Mouse (Mus musculus): ENCODE results near the gene Atf6b. TPM values are rescaled to one million over a fixed set of nuclear protein-coding genes. Genes with fewer than 3 reads are reported as not detected.

Gene Atf6b
- polyA plus RNA-seq, 2 experiments: 11.3 to 15.5 TPM

GRCm38 (mm10) chr17:34670235-34670634 lies 23.3 kb downstream of the Atf6b start, which contains the start of gene Tnxb:
TSS of gene Tnxb (plus strand) at chr17:34670535.
- Histone ChIP-seq H3K36me3 (replicated peaks; ENCODE audit: control insufficient read depth, insufficient read depth, low read depth) (no peaks in the 10 kb centered on the region), H3K4me3 (ENCODE audit: insufficient read depth in 1 of 2, low read depth in 2 of 2, low read length in 2 of 2) (no peak within 1 kb of the TSS), H3K4me1 (replicated peaks; ENCODE audit: control insufficient read depth in 2 of 2, insufficient read depth in 2 of 2, low read length in 1 of 2) (no peaks in the 10 kb centered on the region), H3K9ac (replicated peaks) (no peak within 1 kb of the TSS), H3K27me3 (ENCODE audit: control insufficient read depth, insufficient read depth, low read length) (peaks cover 39% of the 10 kb centered on the region), H3K4me2 (ENCODE audit: low read depth) (no peak within 1 kb of the TSS), H3K27ac (no peak within 1 kb of the TSS), H3K9me3 (ENCODE audit: control insufficient read depth, low read length) (no peaks in the 10 kb centered on the region)
- ATAC-seq (ENCODE audit: insufficient read depth) (no peak), DNase-seq (ENCODE audit: low read depth in 3 of 3, low spot score in 3 of 3) (no peak)
- WGBS (ENCODE audit: insufficient replicate concordance): 44% methylated on average over 7 of the region's 7 CpGs
- TF ChIP-seq EP300 (IDR thresholded peaks at IDR 0.05; ENCODE audit: low read depth) (no peak), CTCF (IDR thresholded peaks at IDR 0.05; ENCODE audit: low read depth) (no peak)

- Histone ChIP-seq H3K27me3 (ENCODE audit: control insufficient read depth, insufficient read depth, low read length) (peaks cover 39% of the 10 kb centered on the region), H3K4me3 (ENCODE audit: insufficient read depth in 1 of 2, low read depth in 2 of 2, low read length in 2 of 2) (no peak overlapping the region), H3K4me1 (replicated peaks; ENCODE audit: control insufficient read depth in 2 of 2, insufficient read depth in 2 of 2, low read length in 1 of 2) (no peaks in the 10 kb centered on the region), H3K9me3 (ENCODE audit: control insufficient read depth, low read length) (no peaks in the 10 kb centered on the region), H3K36me3 (replicated peaks; ENCODE audit: control insufficient read depth, insufficient read depth, low read depth) (no peaks in the 10 kb centered on the region), H3K9ac (replicated peaks) (no peak overlapping the region), H3K27ac (no peak overlapping the region), H3K4me2 (ENCODE audit: low read depth) (no peak overlapping the region)
- 17% methylated on average over 93 of the region's 93 CpGs for WGBS (ENCODE audit: insufficient replicate concordance)
- DNase-seq (ENCODE audit: low read depth in 3 of 3, low spot score in 3 of 3) (no peak), ATAC-seq (ENCODE audit: insufficient read depth) (no peak)
- TF ChIP-seq CTCF (IDR thresholded peaks at IDR 0.05; ENCODE audit: low read depth): no peak
- no peak for TF ChIP-seq EP300 (IDR thresholded peaks at IDR 0.05; ENCODE audit: low read depth)
These were observed 24.5 kb downstream of the Atf6b start for GRCm38 (mm10) chr17:34671151-34672066.

- ATAC-seq (ENCODE audit: insufficient read depth) (no peak), DNase-seq (ENCODE audit: low read depth in 3 of 3, low spot score in 3 of 3) (no peak)
- no peaks in the 10 kb centered on the region for H3K9me3 ChIP-seq (ENCODE audit: control insufficient read depth, low read length)
- TF ChIP-seq EP300 (IDR thresholded peaks at IDR 0.05; ENCODE audit: low read depth) (no peak), CTCF (IDR thresholded peaks at IDR 0.05; ENCODE audit: low read depth) (no peak)
- H3K27ac ChIP-seq: no peak overlapping the region
- no peaks in the 10 kb centered on the region for H3K4me1 ChIP-seq (replicated peaks; ENCODE audit: control insufficient read depth in 2 of 2, insufficient read depth in 2 of 2, low read length in 1 of 2)
- H3K27me3 ChIP-seq (ENCODE audit: control insufficient read depth, insufficient read depth, low read length): peaks cover 39% of the 10 kb centered on the region
- H3K4me3 ChIP-seq (ENCODE audit: insufficient read depth in 1 of 2, low read depth in 2 of 2, low read length in 2 of 2): no peak overlapping the region
- no peaks in the 10 kb centered on the region for H3K36me3 ChIP-seq (replicated peaks; ENCODE audit: control insufficient read depth, insufficient read depth, low read depth)
- no peak overlapping the region for H3K9ac ChIP-seq (replicated peaks)
- no peak overlapping the region for H3K4me2 ChIP-seq (ENCODE audit: low read depth)
- 32% methylated on average over 49 of the region's 49 CpGs for WGBS (ENCODE audit: insufficient replicate concordance)
These were observed 25.4 kb downstream of the Atf6b start for GRCm38 (mm10) chr17:34672246-34672792.

- H3K4me1 ChIP-seq (replicated peaks; ENCODE audit: control insufficient read depth in 2 of 2, insufficient read depth in 2 of 2, low read length in 1 of 2): no peaks in the 10 kb centered on the region
- H3K27ac ChIP-seq: no peak overlapping the region
- 62% methylated on average over 7 of the region's 7 CpGs for WGBS (ENCODE audit: insufficient replicate concordance)
- peaks cover 39% of the 10 kb centered on the region for H3K27me3 ChIP-seq (ENCODE audit: control insufficient read depth, insufficient read depth, low read length)
- TF ChIP-seq CTCF (IDR thresholded peaks at IDR 0.05; ENCODE audit: low read depth) (no peak), EP300 (IDR thresholded peaks at IDR 0.05; ENCODE audit: low read depth) (no peak)
- ATAC-seq (ENCODE audit: insufficient read depth): no peak
- H3K36me3 ChIP-seq (replicated peaks; ENCODE audit: control insufficient read depth, insufficient read depth, low read depth): no peaks in the 10 kb centered on the region
- H3K9me3 ChIP-seq (ENCODE audit: control insufficient read depth, low read length): no peaks in the 10 kb centered on the region
- DNase-seq (ENCODE audit: low read depth in 3 of 3, low spot score in 3 of 3): no peak
- no peak overlapping the region for H3K4me3 ChIP-seq (ENCODE audit: insufficient read depth in 1 of 2, low read depth in 2 of 2, low read length in 2 of 2)
- no peak overlapping the region for H3K4me2 ChIP-seq (ENCODE audit: low read depth)
- H3K9ac ChIP-seq (replicated peaks): no peak overlapping the region
These were observed 26.2 kb downstream of the Atf6b start for GRCm38 (mm10) chr17:34673139-34673538.

GRCm38 (mm10) chr17:34674524-34675204 lies 27.7 kb downstream of the Atf6b start:
- H3K9me3 ChIP-seq (ENCODE audit: control insufficient read depth, low read length): no peaks in the 10 kb centered on the region
- no peak overlapping the region for H3K27ac ChIP-seq
- H3K4me3 ChIP-seq (ENCODE audit: insufficient read depth in 1 of 2, low read depth in 2 of 2, low read length in 2 of 2): no peak overlapping the region
- H3K36me3 ChIP-seq (replicated peaks; ENCODE audit: control insufficient read depth, insufficient read depth, low read depth): no peaks in the 10 kb centered on the region
- no peak overlapping the region for H3K4me2 ChIP-seq (ENCODE audit: low read depth)
- DNase-seq (ENCODE audit: low read depth in 3 of 3, low spot score in 3 of 3) (no peak), ATAC-seq (ENCODE audit: insufficient read depth) (no peak)
- WGBS (ENCODE audit: insufficient replicate concordance): 45% methylated on average over 11 of the region's 11 CpGs
- no peak overlapping the region for H3K9ac ChIP-seq (replicated peaks)
- H3K27me3 ChIP-seq (ENCODE audit: control insufficient read depth, insufficient read depth, low read length): peaks cover 39% of the 10 kb centered on the region
- TF ChIP-seq EP300 (IDR thresholded peaks at IDR 0.05; ENCODE audit: low read depth) (no peak), CTCF (IDR thresholded peaks at IDR 0.05; ENCODE audit: low read depth) (no peak)
- H3K4me1 ChIP-seq (replicated peaks; ENCODE audit: control insufficient read depth in 2 of 2, insufficient read depth in 2 of 2, low read length in 1 of 2): no peaks in the 10 kb centered on the region

Data from liver, embryonic 14.5 days (tissue).